Mouse (Mus musculus) thymus, adult 2 months (tissue): Measurements from ENCODE around the gene Robo1.

Experiments
- CTCF ChIP-seq: fragments of 200-500 bp; IDR thresholded peaks from 2 replicates; pipeline ENCODE4 v1.5.1; 2012; ENCODE audit warnings: mild to moderate bottlenecking, control low read depth, low read length, moderate library complexity, borderline replicate concordance; ENCODE audit not compliant: control insufficient read depth, poor library complexity, insufficient read depth; ENCODE audit errors: extremely low read depth
- POLR2A ChIP-seq: fragments of 200-500 bp; IDR thresholded peaks from 2 replicates; pipeline ENCODE4 v1.6.1; 2012; ENCODE audit warnings: mild to moderate bottlenecking, low read length, control low read depth, moderate library complexity; ENCODE audit not compliant: control insufficient read depth, poor library complexity, insufficient read depth; ENCODE audit errors: extremely low read depth

DNA sequence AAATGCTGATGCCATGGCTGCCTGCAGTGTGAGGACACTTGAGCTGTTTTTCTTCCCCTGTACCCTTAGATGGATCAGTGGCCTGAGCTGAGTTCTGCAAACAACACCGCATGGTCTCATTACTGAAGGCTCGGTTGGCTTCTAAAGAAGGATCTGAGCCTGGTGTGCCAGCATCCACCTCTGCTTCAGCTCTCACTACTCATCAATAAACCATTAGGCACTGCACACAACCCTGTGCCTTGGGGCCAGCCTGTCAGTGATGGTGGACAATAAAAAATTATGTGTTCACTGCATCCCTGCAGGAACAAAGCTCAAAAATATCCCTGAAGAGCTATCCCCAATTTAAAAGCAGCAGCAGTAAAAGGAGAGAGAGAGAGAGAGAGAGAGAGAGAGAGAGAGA is 223.2 kb downstream of the Robo1 start:
- no peak for TF ChIP-seq POLR2A
- no peak for TF ChIP-seq CTCF
